Mouse (Mus musculus) heart, adult 2 months (tissue): ENCODE measurements around the gene Sytl1.

Experiments used
- CTCF ChIP-seq: fragments of 200-600 bp; IDR thresholded peaks from 2 replicates; pipeline ENCODE4 v1.8.1; 2022; ENCODE audit warnings: antibody characterized with exemption, mild to moderate bottlenecking, moderate library complexity
- EP300 ChIP-seq: fragments of 200-500 bp; IDR thresholded peaks from 2 replicates; pipeline ENCODE4 v1.6.1; 2011; ENCODE audit warnings: low read depth, low read length, control low read depth; ENCODE audit not compliant: insufficient read depth
- POLR2A ChIP-seq: fragments of 200-500 bp; IDR thresholded peaks from 2 replicates; pipeline ENCODE4 v1.6.1; 2011; ENCODE audit warnings: mild to moderate bottlenecking, low read depth, low read length, control low read depth; ENCODE audit not compliant: insufficient read depth

DNA sequence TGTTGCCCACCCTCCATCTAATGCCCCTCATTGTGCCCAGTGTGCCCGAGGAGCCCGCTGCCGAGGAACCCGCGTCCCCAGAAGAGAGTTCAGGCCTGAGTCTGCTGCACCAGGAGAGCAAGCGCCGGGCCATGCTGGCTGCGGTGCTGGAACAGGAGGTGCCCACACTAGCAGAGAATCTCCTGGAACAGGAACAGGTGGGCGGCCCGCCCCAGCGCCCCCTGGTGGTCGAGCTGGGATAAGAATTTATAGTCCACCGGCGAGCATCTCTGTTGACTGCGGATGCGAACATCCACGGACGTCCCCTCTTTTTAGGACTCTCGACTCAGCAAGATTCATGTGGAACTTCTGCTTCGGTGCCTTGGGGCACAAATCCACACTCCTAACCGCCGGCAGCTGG lies 12.3 kb downstream of the Sytl1 start:
- no peak for TF ChIP-seq EP300
- peak; percentile 95; the same call in 1 of the 2 replicates for TF ChIP-seq CTCF
- TF ChIP-seq POLR2A = no peak
